Mouse (Mus musculus) CH12.LX (cell line): ENCODE data around the gene Gipc2. TPM values are rescaled to one million over a fixed set of nuclear protein-coding genes. Genes with fewer than 3 reads are reported as not detected.

Source experiments
- DNase-seq: peaks from one replicate; pipeline ENCODE4 v3.0.0-alpha.2; 2013; ENCODE audit errors: extremely low read depth
- H3K27ac ChIP-seq: 2 replicates; pipeline ENCODE4 v1.5.1; 2012; ENCODE audit warnings: low read depth, mild to moderate bottlenecking, control low read depth, moderate library complexity; ENCODE audit not compliant: insufficient read depth
- H3K27me3 ChIP-seq: replicated peaks from 2 replicates; pipeline ENCODE3; 2012; ENCODE audit warnings: inconsistent platforms
- H3K36me3 ChIP-seq, 2 experiments: replicated peaks in 1 of 2; 2 replicates each; pipeline versions ENCODE3 to v1.6.1; 2012; ENCODE audit warnings: inconsistent platforms in 1 of 2, low read length in 1 of 2, mild to moderate bottlenecking in 1 of 2, mixed read lengths in 1 of 2, moderate library complexity in 1 of 2; ENCODE audit not compliant: control insufficient read depth in 1 of 2, insufficient read depth in 1 of 2
- H3K4me1 ChIP-seq, 2 experiments: 2 replicates each; pipeline ENCODE4 v1.6.1; 2012; ENCODE audit warnings: inconsistent platforms in 1 of 2, moderate library complexity in 1 of 2; ENCODE audit not compliant: insufficient read depth in 2 of 2, control insufficient read depth in 1 of 2
- H3K4me2 ChIP-seq: 2 replicates; pipeline ENCODE4 v1.6.1; 2012; ENCODE audit warnings: low read depth, mild to moderate bottlenecking, control low read depth; ENCODE audit not compliant: poor library complexity, insufficient read depth, severe bottlenecking
- H3K4me3 ChIP-seq, 3 experiments: fragments of 150-350 bp in 1 of 3; sonication (generic) in 1 of 3; replicated peaks in 1 of 3; 2 replicates each; pipeline versions ENCODE3 to v1.5.1; 2011 to 2012; ENCODE audit warnings: low read depth in 2 of 3, low read length in 2 of 3, mild to moderate bottlenecking in 2 of 3, moderate library complexity in 2 of 3, control low read depth in 1 of 3, improper control_type of control experiment in 1 of 3, inconsistent platforms in 1 of 3, mixed read lengths in 1 of 3; ENCODE audit not compliant: poor library complexity in 1 of 3
- H3K79me2 ChIP-seq: replicated peaks from 2 replicates; pipeline ENCODE4 v1.6.1; 2012; ENCODE audit warnings: mild to moderate bottlenecking, moderate library complexity; ENCODE audit not compliant: control insufficient read depth, poor library complexity, insufficient read depth, severe bottlenecking; ENCODE audit errors: extremely low read depth
- H3K9ac ChIP-seq: 2 replicates; pipeline ENCODE4 v1.6.1; 2012; ENCODE audit warnings: low read depth, mild to moderate bottlenecking, control low read depth, moderate library complexity; ENCODE audit not compliant: insufficient read depth
- H3K9me3 ChIP-seq: replicated peaks from 2 replicates; pipeline ENCODE3; 2012; ENCODE audit warnings: low read length, inconsistent platforms, mixed read lengths
- BHLHE40 ChIP-seq: IDR thresholded peaks from 2 replicates; pipeline ENCODE4 v1.6.1; 2011; ENCODE audit warnings: mild to moderate bottlenecking, low read depth, low read length, improper control_type of control experiment
- CHD1 ChIP-seq: IDR thresholded peaks from 2 replicates; pipeline ENCODE4 v1.6.1; 2012; ENCODE audit warnings: low read depth, low read length, improper control_type of control experiment, inconsistent platforms
- ELF1 ChIP-seq: IDR thresholded peaks from 2 replicates; pipeline ENCODE4 v1.6.1; 2014; ENCODE audit warnings: low read depth, mild to moderate bottlenecking, inconsistent platforms, low read length, improper control_type of control experiment
- EP300 ChIP-seq: IDR thresholded peaks from 2 replicates; pipeline ENCODE4 v1.6.1; 2011; ENCODE audit warnings: low read length, improper control_type of control experiment
- GABPA ChIP-seq: IDR thresholded peaks from 2 replicates; pipeline ENCODE4 v1.6.1; 2012; ENCODE audit warnings: low read depth, low read length, improper control_type of control experiment, inconsistent platforms; ENCODE audit not compliant: insufficient replicate concordance
- IRF4 ChIP-seq: IDR thresholded peaks from 2 replicates; pipeline ENCODE4 v1.6.1; 2014; ENCODE audit warnings: low read depth, mild to moderate bottlenecking, inconsistent platforms, low read length, improper control_type of control experiment
- JUN ChIP-seq: IDR thresholded peaks from 2 replicates; pipeline ENCODE4 v1.6.1; 2011; ENCODE audit warnings: low read depth, mild to moderate bottlenecking, low read length, improper control_type of control experiment, moderate library complexity; ENCODE audit not compliant: insufficient read depth
- MAX ChIP-seq: IDR thresholded peaks from 2 replicates; pipeline ENCODE4 v1.6.1; 2011; ENCODE audit warnings: low read length, improper control_type of control experiment
- MAZ ChIP-seq: IDR thresholded peaks from 2 replicates; pipeline ENCODE4 v1.6.1; 2012; ENCODE audit warnings: low read depth, mild to moderate bottlenecking, inconsistent platforms, low read length, improper control_type of control experiment, moderate library complexity
- MEF2A ChIP-seq: IDR thresholded peaks from 2 replicates; pipeline ENCODE4 v1.6.1; 2014; ENCODE audit warnings: low read depth, mild to moderate bottlenecking, inconsistent platforms, low read length, improper control_type of control experiment, borderline replicate concordance
- MXI1 ChIP-seq: IDR thresholded peaks from 2 replicates; pipeline ENCODE4 v1.6.1; 2011; ENCODE audit warnings: mild to moderate bottlenecking, low read depth, low read length, improper control_type of control experiment
- POLR2A ChIP-seq: IDR thresholded peaks from 2 replicates; pipeline ENCODE4 v1.6.1; 2011; ENCODE audit warnings: low read depth, mild to moderate bottlenecking, improper control_type of control experiment, low read length
- RAD21 ChIP-seq: IDR thresholded peaks from 2 replicates; pipeline ENCODE4 v1.6.1; 2011; ENCODE audit warnings: low read depth, mild to moderate bottlenecking, low read length, improper control_type of control experiment, moderate library complexity
- SIN3A ChIP-seq: IDR thresholded peaks from 2 replicates; pipeline ENCODE4 v1.6.1; 2012; ENCODE audit warnings: low read length, improper control_type of control experiment, inconsistent platforms
- USF2 ChIP-seq: conservative IDR thresholded peaks from 2 replicates; pipeline ENCODE4 v1.6.1; 2011; ENCODE audit warnings: low read depth, low read length, improper control_type of control experiment
- ZC3H11A ChIP-seq: IDR thresholded peaks from 2 replicates; pipeline ENCODE4 v1.6.1; 2012; ENCODE audit warnings: low read depth, mild to moderate bottlenecking, inconsistent platforms, low read length, improper control_type of control experiment
- ZNF384 ChIP-seq: IDR thresholded peaks from 2 replicates; pipeline ENCODE4 v1.6.1; 2012; ENCODE audit warnings: low read depth, low read length, improper control_type of control experiment, inconsistent platforms
- dilution Hi-C: fragments of 300-500 bp; cut with MboI; formaldehyde crosslinking; loops from 2 replicates; pipeline ENCODE4 v1.14.3; 2020; ENCODE audit warnings: low sequenced_read_pairs; ENCODE audit not compliant: extremely low pct_unique_long_range_greater_than_20kb, extremely low pct_ligation_motif_present
- in situ Hi-C: fragments of 300-500 bp; cut with MboI; formaldehyde crosslinking; loops from 3 replicates; pipeline ENCODE4 v1.14.3; 2019; ENCODE audit warnings: low sequenced_read_pairs, low pct_ligation_motif_present, low pct_unique_long_range_greater_than_20kb, mixed read lengths
- polyA plus RNA-seq: library from polyadenylated mRNA; unstranded; fragments of >175 nt; gene quantifications from 2 replicates; pipeline ENCODE4 v1.2.1, GENCODE M21; 2012; ENCODE audit warnings: low read depth; ENCODE audit not compliant: insufficient read length
- total RNA-seq, 2 experiments: library from RNA; depleted of rRNA; stranded (reverse); fragments of 300-350 nt in 1 of 2; fragments of >200 nt in 1 of 2; gene quantifications; 2 replicates each; pipeline ENCODE4 v1.2.3; 2012 to 2014

Gipc2 gene
- total and polyA plus RNA-seq, 3 experiments = 0.24 to 1.2 (median 0.38) TPM

- Histone ChIP-seq H3K79me2 (no peaks in the 10 kb centered on the region), H3K9me3 (no peaks in the 10 kb centered on the region), H3K9ac (no peak overlapping the region), H3K27ac (no peak overlapping the region), H3K36me3 (no peaks in the 10 kb centered on the region), H3K4me3 (no peak overlapping the region), H3K27me3 (no peaks in the 10 kb centered on the region), H3K4me2 (0 out of 2 replicates have a peak overlapping the region, but pooled peaks have one; percentile 27), H3K4me1 (peaks cover 11 to 17% of the 10 kb centered on the region in 2 experiments)
- no peak for TF ChIP-seq JUN
- TF ChIP-seq BHLHE40 = peak; percentile 83
- DNase-seq = no peak
- dilution Hi-C loops = no loop called here
- in situ Hi-C loops = no loop called here
Measured at GRCm38 (mm10) chr3:152156816-152157496, 9.1 kb downstream of the Gipc2 start.

GRCm38 (mm10) chr3:152155296-152155948, 10.6 kb downstream of the Gipc2 start:
- Histone ChIP-seq H3K27me3 (no peaks in the 10 kb centered on the region), H3K36me3 (no peaks in the 10 kb centered on the region), H3K79me2 (no peaks in the 10 kb centered on the region), H3K9me3 (no peaks in the 10 kb centered on the region), H3K4me3 (no peak overlapping the region), H3K4me1 (peaks cover 8 to 13% of the 10 kb centered on the region in 2 experiments), H3K4me2 (no peak overlapping the region), H3K27ac (no peak overlapping the region), H3K9ac (no peak overlapping the region)
- no peak for DNase-seq
- TF ChIP-seq GABPA (no peak), SIN3A (no peak), ZNF384 (no peak), ELF1 (no peak), MAX (no peak), ZC3H11A (no peak), USF2 (no peak), POLR2A (no peak), BHLHE40 (no peak), MAZ (no peak), MXI1 (no peak), MEF2A (no peak), IRF4 (no peak), EP300 (no peak), RAD21 (no peak), CHD1 (no peak)
- in situ Hi-C loops = no loop called here
- dilution Hi-C loops = no loop called here
